Mouse (Mus musculus) cerebellum, adult 11 months (tissue): ENCODE measurements around the gene Itgb1.

ENCODE experiments used
- DNase-seq: peaks from one replicate; pipeline ENCODE4 v3.0.0; 2022

Itgb1 gene

DNA sequence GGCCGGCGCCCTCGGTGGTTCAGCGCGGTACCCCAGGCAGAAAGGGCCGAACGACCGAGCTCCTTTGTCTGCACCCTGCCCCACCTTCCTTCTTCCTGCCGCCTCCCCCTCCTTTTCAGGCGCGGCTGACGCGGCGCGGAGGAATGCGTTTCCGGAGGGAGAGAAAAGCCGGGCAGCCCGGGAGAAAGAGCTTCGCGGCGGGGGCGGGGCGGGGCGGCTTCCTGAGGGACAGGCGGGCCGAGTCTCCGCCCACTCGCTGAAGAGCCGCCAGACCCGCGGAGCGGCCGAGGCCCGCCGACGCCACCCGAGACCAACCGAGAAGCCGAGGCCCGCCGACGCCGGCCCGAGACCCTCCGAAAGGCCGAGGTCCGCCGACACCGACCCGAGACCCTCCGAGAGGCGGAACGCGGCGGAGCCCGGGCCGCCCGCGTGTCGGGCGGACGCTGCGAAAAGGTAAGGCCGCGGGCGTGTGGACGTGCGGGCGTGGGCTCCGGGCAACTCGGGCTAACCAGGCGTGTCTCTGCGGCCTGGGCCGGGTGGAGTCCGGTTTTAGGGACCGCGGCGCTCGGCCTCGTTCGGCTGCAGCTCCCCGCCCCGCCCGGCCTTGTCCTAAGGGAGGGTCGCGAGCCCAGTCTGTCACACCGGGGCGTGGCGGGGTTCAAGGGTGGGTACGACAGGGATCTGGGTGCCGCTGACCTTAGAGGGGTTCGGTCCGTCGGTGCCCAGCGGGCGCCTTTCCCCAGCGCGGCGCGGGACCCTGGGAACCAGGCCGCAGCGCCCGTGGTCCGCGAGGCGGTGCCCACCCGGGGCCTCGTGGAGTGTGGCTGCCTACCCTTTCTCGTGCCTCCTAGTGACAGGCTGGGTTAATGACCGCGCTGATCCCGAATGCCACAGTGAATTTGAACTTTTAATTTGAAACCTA is at the start of gene Itgb1:
Gene Itgb1 (plus strand): TSS at position 148 of the 922 bp plus-strand sequence.
- DNase-seq: peak; percentile 89

DNA sequence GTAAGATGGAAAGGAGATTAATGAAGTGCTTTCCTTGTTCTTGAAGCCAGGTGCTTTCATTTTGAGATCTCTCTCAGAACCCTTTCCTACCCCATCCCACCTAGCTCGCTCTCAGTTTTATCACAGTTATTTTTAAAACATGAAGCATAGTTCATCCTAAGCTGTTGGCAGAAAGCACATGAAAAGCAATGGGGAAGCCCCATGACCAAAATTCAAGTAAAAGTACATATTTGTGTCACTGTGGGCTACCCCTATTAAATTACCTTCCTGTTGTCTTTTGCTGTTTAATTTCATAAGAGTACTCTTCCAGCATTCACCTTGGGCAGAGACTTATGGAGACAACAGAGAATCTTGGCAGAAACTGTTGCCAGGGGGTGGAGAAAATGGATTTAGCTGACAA is 42.4 kb upstream of the Itgb1 start:
- DNase-seq: no peak

DNA sequence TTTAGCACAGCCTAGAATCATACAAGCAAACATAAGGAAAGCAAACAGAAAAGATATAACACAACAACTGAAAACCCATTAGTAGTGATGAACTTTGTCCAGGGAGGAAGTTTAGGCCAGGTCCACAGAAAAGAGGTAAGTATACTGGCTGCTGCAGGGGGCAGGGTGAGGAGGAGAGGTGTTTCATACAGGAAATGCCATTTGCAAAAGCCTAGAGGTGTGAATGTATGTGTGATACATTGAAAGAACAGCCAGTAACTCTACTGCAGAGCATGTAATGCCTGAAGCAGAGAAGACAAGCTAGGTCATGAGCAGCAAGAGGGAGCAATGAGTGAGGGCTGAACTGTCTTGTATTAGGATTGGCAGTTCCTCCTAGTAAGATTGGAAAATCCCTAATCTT is 40.0 kb upstream of the Itgb1 start:
- no peak for DNase-seq

DNA sequence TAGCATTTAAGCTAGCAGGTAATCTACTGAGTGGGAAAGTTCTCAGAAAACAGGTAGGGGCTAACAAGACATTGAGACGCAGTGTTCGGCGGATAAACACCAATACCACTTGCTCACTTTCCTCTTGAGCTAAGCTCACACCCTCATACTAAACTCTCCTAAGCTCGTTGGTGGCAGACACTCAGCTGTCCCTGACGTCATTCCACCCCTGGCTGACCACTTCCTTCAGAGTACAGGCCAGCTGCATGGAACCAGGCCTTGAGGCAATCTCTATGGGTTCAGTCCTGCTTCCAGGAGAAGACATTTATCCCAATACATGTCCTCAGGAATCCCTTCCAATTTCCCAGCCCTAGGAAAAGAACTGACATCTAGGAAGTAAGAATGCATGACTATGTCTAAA is 39.0 kb upstream of the Itgb1 start:
- no peak for DNase-seq

DNA sequence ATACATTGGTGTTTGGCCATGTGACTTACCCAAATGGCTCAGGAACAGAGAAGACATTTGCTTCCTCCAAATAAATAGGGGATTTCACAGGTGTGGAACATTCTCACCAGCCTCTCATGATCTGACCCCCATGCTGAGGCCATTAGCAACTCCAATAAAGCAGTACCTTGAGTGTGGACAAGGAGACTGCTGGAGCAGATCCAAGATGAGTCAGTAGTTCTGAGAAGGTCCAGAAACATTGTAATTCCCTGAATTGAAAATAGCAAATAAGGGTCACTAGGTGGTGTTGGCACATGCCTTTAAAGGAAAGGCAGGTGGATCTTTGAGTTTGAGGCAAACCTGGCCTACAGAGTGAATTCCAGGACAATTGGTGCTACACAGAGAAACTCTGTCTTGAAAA is 37.4 kb upstream of the Itgb1 start:
- DNase-seq: no peak

DNA sequence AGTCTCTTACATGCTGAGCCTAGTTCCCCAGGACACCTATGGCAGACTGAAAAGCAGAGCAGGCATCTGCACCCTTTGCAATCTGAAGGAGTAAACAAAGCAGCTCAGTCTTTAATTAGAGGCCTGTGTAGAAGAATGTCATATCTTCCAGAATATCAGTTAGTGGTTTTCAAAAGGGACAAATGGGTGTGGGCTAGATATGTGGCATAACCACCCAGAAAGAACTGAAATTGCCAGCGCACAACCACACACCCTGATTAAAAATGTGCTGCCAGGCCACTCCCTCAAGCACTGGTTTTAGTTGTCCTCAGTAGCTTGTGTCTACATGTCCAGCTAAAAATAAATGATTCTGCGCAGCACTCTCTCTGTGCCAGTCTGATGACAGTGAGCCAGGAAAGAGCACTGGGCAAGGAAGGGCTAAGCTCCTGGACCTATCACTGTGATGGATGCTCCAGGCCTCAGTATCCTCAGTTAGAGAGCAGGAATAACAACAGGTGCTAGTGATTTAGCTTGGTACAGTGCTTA is 35.1 kb upstream of the Itgb1 start:
- DNase-seq: no peak

DNA sequence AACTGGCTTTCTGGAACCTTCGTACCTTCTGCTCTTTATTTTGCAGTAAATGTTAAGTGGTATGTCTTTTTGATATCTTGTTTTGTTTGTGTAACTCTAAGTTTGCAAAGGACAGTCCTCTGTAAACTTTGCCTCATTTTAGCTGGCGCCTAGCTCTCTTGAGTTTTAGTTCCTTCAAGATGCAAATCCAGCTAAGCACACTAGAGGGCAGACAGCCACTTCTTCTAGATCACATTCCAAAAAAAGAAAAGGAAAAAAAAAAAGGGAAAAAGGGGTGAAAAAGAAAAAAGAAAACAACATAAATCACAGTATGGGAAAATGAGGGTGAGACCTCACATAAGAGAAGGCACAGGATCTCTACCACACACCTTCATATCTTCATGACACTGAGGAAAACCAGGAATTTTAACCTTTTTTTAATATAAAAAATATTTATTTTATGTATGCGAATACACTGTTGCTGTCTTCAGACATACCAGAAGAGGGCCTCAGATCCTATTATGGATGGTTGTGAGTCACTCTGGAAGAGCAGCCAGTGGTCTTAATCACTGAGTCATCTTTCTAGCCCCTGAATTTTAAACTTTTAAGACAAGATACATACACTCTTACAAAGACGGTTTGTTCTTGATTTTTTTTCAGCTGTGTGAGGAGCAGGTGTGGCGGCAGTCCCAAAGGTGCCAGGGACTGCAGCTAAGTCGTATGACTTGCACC is 32.9 kb upstream of the Itgb1 start:
- DNase-seq: peak; percentile 19

DNA sequence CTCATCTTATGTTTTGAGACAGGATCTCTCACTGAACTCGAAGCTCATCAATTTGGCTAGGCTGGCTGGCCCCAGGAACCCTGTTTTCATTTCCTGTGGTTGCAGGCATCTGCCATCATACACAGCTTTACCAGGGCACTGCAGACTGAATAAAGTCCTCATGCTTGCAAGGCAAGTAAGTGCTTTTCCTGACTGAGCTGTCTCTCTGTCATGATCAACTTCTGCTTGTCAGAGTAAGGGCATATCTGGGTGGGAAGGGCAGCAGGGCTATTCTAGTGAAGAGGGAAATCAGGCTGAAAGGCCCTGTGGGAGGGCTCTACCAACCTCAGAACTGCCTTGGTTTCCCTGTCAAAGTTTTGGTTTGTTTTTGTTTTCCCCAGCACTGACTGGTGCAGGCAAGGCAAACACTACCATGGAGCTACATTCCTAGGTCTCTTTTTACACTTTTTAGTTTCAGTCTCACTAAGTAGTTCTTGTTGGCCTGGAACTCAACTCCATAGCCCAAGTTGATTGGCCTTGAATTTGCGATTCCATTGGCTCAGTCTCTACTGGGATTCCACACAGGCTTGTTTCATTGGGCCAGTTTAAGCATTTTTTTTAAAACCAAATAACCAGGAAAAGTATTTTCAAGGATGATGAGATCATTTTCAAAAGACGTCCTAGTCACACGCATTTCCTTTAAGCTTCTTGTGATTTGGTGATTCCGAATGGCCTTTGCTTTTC is 31.7 kb upstream of the Itgb1 start:
- DNase-seq: no peak

DNA sequence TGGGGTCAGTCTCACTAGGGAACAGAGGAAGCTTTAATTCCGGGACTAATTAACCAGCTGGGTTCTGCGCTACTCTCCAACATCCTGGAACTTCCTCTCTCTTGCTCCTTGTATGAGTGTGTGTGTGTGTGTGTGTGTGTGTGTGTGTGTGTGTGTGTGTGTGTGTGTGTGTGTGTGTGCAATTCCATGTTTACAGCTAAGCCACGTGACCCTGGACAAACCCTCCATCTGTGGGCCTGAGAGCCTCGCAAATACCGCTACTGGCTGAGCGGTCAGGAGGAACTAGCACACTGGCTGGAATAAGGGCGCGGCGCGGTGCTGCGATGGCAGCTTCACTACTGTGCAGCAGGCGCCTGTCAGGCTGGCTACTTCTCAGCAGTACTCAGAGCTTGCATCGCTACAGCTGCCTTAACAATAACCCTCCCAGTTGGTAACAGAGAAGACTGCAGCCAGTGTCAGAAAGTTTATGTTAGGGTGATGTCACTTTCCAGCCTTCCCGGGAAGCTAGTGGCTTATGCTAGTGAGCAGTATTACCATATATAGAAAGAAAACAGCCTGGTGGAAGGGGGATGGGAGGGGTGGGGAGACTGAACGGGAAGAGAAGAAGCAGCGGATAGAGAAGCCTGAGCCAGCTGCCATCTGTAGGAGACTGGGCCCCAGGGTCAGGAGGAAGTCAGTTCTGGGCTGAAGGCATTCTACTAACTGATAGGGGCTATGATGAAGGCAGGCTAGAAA is 30.9 kb upstream of the Itgb1 start:
- peak; percentile 24 for DNase-seq

DNA sequence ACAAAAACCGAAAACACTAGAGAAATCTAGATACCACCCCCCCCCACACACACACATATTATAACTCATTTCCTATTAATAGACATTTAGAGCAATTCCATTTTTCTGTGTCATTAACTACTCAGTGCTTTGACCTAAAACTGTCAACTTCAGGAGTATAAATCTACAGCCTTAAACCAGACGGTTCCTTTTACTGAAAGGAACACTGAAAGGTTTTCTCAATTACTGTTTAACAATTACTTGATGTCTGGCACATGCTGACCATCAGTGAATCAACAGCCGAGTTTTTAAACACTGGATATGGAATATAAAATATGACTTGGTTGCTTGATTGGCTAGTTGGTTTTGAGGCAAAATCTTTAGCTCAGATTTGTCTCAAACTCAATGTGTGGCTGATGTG is 23.3 kb upstream of the Itgb1 start:
- no peak for DNase-seq

DNA sequence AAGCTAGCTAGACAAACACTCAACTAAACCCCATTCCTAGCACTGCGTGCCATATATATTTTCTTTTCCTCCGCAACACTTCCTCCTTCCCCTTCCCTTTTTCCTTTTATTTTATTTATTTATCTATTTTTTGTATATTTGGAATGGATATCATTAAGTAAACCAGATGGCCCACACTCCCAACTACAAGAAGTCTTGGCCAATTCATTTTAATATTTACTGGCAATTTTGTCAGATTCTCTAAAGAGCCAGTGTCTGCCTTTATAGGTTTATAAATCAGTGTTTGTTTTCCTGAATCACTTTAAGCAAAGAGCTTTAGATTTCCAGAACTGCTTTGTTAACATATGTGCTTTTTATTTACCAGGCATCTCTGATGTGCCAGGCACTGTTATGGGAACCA is 22.8 kb upstream of the Itgb1 start:
- no peak for DNase-seq

DNA sequence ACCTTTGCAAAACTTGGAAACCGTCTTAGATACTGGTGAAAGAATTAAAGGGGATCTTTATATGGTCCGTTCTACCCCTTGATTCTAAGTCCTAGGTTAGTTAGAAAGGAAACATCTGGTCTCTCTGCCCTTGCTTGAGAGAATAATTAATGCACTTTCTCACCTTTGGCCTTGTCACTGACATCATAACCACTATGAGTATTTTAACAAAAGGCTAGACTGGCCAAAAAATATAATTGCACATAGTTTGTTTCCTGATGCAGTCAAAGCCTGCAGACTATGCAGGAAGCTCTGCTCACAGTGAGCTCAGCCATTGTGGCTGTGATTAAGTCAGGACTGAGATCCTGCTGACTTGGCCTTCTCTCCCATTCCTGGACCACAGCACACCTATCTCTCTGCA is 22.3 kb upstream of the Itgb1 start:
- no peak for DNase-seq

DNA sequence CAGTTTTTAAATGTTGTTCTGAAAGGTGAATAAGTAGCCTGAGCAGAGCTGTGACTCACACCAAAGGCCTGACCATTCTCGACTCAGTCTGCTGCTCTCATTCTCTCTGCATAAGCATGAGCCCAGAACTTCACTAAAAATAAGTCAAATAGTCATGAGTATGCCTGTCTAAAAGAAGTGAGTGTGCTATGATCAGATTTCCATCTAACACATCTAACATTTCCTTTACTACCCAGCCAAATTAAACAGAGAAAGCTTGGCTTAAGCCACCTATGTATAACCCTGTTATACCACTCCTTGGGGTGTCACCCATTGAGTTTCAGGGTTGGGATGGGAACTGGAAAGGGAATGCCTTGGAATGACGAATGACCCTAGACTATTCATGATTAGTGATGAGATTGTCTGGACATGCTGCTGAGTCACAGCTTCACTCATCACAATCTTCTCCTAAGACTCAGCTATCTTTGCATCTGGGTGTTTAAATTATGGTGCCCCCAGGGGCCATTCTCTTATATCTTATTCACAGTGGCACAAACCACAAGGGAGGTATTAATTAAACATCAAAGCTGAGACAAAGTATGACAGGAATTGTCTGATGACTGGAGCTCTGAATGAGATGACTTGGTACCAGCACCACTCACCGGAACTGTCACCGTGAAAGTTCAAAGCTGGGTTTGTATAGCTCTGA is 18.7 kb upstream of the Itgb1 start:
- no peak for DNase-seq

DNA sequence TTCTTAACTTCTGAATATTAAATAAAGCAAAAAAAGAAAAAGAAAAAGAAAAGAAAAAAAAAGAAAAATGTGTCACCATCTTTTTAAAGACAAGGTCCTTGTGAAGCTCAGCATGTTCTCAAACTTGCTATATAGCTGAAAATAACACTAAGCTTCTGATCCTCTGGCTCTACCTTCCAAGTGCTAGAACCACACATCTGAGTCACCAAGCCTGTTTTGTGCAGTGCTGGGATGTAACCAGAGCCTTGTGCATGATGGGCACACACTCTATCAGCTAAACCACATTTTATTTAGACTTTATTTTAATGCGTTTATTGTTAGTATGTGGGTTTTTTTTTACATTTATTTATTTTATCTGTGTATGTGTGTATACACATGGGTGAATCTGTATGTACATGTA is 13.6 kb upstream of the Itgb1 start:
- no peak for DNase-seq

DNA sequence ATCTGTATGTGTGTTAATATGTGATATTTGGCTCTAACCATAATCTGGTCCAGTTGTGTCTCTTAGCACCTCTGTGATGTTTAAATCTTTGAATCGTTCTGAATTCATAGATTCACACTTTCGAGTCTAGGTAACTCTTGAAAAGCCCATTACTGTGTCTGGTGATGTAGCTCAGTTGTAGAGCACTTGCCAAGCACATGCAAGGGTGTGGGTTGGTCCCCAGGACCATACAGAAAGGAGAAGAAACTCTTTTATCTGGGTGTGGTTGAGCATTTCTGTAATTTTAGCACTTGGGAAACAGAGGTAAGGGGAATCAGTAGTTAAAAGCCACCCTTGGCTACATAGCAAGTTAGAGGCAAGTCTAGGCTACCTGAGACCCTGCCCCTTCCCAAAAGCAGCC is 13.0 kb upstream of the Itgb1 start:
- no peak for DNase-seq

DNA sequence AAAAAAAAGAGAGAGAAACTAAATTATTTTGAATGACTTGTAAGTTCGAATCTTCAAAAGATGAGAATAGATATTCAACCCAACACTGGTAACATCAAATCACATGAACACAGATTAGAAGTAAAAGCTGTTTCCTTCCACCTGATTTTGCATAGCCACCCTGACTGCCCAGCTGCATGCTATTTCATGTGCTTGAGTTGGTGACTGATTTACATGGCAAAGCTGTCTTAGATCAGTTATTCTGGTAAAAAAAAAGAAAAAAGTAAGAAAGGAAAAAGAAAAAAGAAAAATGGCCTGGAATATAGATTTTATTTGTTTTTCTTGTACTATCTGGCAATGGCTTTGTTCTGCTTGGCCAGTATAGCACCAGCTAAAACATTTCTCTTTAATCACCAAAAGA is 12.5 kb upstream of the Itgb1 start:
- DNase-seq: no peak

DNA sequence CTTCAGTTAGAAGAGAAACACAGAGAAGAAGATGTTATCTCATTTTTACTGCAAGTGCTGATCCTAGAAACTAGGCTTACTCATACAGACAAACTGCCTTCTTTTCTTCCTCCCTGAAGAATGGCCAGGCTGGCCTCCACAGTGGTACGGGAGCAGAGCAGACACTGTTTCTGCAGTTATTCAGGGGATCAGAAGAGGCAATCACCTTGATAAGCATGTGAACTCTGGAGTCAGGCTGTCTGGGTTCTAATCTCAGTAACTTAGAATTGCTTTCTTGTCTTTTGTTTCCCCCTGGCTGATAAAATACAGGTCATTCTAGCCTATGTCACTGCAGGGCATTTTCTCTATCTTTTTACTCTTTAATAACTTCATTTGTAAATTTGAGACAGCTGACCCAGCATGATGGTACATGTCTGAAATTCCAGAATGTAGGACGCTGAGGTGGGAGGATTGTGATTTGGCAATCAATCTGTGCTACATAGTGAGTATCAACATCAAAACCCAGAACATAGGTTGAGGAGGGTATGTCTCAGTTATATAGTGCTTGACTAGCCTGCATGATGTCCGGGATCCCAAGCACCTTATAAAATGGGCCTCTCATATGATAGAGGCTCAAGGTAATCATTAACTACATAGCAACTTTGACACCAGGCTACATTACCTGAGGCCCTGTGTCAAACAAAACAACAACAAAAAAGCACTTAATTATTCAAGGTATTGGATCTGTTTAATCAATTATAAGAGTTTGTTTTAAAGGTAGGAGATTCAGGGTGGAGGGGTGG is 9.4 kb upstream of the Itgb1 start:
- no peak for DNase-seq

DNA sequence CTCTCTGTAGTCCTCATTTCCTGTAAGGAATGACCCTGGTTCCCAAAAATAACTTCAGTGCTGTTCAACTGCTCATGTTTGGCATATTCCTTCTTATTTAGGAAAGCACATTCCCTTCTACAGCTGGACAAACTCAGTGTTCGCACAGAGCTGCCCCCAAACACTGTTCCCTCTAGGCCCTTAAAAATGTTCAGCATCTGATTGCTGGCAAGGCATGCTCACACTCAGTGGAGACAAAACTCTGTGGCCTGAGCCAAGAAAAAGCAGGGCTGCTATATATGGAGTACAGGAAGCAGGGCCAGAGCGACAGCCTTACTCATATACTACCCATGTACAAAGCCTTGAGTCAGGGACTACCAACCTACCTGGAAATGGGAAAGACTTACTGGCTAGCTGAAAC is 5.5 kb upstream of the Itgb1 start:
- no peak for DNase-seq

DNA sequence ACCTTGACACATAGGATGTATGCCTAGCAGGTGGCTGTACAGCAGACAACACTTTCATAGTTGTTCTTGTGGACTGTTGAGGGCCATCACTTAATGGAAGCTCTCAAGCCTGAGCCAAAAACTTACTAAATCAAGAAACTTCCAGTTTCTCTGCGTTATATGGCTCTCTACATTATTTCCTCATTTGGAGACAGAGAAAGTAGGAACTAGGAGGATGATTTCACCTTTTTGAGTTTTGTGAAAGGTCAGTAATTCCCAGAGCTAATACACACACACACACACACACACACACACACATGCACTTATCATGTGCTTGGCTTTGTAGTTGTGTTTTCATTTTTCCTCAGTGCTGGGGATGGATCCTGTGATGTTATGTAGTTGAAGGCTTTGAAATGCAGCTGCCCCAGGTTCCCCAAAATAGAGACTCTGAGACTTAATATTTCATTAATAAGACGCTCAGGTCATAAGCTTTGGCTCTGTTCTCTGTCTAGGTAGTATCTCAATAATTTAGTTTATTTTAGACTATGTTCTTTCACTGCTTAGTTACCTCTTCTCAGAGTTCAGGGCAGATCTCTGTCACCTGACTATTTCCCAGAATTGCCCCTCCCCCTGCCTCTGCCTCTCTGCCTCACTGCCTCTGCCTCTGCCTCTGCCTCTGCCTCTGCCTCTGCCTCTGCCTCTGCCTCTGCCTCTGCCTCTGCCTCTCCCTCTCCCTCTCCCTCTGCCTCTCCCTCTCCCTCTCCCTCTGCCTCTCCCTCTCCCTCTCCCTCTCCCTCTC is 4.7 kb upstream of the Itgb1 start:
- no peak for DNase-seq

DNA sequence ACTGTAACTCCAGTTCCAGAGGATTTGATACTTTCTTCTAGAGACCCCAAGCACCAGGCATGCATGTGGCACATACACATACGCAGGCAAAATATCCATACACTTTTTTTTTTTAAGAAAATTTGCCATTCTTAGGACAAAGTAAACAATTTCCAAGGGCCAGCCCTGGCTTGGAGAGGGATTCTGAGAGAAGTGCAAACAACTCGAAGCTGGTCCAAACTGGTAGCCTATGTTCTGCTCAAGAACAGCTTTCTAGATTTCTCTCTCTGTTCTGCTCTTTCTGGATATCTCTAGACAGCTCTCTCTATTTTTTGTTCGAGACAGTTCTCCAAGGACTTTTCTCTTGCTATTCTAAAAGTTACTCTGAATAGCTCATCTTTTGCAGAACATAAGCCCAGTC is 3.5 kb upstream of the Itgb1 start:
- no peak for DNase-seq
